Mouse (Mus musculus) ovary, adult 18-20 months (tissue): ENCODE measurements around the gene Cysltr1.

ENCODE experiments used
- DNase-seq: peaks from one replicate; pipeline ENCODE4 v3.0.0; 2022; ENCODE audit warnings: low spot score, mixed read lengths

The Cysltr1 gene

DNA sequence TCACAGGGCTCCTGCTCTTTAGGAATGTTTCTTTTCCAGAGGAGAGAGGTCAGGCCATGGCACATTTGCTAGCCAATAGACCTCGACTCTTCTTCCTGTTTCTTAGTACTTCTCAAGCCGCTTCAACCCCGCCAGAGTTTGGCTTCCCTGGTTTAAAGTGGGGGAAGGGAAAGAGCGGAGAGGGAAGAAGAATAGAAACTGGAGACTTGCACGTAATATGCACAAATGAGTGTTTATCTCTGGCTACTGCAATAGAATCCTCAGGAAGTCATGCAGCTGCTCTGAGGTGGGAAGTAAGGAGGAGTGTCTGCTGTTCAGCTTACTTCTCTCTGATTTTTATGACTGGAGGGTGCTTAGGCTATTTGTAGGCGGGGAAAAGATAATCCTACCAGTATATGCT lies at the start of gene Cysltr1:
Gene Cysltr1 (minus strand): TSS at position 294 of the 400 bp plus-strand sequence.
- DNase-seq = no peak

DNA sequence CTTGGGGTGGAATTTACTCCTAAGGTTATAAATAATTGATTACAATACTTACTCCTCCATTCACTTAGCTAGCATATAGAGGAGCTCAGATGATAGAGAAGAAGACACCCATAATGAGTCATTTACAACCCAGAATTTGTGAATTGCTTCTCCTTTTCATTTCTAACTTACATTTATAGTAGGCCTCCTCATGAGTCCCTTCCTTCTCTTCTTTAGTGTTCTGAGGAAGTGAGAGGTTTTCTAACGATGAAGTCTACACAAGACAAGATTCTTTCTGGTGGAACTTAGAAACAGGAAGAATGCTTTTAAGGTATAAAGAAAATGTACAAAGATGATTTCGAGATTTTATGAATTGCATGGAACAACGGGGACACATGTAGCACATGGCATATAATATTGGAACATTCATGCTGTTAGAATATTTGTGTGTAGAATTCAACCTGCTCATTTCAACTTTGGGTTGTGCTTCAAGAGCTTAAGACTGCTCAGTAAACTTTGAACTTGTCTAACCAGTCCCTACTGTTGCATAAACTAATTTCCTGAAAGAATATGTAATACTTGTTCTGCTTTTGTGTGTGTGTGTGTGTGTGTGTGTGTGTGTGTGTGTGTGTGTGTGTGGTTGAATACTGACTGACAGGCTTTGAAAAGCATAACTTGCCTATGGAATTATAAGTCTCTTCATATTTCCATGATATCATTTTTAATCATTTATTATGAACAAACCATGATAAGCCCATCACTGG lies 31.5 kb upstream of the Cysltr1 start:
- DNase-seq = no peak

GRCm38 (mm10) chrX:106633543-106633942 lies 30.1 kb upstream of the Cysltr1 start:
- no peak for DNase-seq

- no peak for DNase-seq
Measured at GRCm38 (mm10) chrX:106628514-106628913, 25.0 kb upstream of the Cysltr1 start.

DNA sequence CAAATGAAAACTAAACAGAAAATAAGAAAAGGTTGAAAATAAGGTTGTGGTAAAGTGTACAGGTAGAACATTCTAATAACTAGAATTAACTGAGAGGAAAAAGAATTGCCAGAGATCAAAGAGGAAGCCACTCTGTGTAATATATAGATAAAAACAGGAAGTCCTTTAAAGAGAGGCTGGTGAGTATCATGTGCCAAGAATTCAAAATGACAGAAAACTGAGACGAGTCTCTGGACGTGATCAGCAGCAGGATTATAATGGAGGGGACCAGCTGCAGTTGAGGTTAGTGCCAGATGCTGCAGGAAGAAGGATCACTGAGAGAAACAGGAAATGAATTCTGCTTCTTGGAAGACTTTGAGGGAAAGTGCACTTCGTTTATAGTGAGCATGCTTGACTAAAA lies 20.2 kb upstream of the Cysltr1 start:
- DNase-seq = no peak

DNA sequence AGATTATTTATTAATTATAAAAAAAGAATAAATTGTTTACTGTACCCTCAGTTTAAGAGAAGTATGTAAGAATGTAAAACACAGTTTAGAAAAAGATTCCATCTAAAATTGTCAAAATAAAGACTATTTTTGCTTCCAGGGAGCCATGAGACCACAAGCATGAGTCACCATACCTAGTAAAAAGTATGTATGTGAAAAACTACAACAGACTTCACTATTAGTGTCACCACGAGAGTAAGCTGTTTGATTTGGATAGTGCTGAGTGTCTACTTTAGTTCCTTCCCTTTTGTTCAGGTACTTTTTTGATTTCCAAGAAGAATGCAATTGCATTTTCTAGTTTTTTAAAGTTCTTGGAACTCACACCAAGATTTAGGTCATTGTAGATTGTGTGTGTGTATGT lies 19.0 kb upstream of the Cysltr1 start:
- DNase-seq = no peak

DNA sequence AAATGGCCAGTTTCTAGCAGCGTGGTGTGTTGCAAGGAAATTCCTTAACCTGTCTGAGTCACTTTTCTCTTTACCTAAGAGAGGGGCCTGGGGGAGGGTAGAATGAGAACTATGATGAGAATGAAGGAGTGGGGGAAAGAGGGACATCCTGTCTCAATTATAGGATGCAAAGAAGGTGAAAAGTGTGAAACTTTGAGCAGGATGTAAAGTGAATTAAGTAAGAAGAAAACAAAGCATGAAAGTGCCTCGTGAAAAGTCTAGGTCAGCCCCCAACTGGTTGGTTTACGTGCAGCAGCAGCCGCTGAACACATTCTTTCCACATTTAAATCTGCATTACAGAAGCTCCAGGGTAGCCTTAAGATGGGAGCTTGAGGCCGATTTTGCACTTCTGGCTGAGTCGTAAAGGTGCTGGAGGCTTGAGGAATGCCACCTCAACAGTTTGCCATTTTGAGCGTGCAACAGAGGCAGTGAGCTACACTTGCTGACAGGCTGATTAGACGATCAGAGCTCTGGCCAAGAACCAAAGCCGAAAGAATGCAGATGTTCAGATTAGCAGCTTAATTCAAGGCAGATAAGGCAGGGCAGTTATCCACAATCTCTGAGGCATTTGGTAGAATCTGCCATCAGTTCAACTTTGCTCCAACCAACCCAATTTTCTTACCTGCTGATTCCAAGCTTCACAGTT lies 763 bp downstream of the Cysltr1 start:
- no peak for DNase-seq

- no peak for DNase-seq
Measured at GRCm38 (mm10) chrX:106595904-106596303, 7.6 kb downstream of the Cysltr1 start.

- no peak for DNase-seq
Measured at GRCm38 (mm10) chrX:106593914-106594313, 9.6 kb downstream of the Cysltr1 start.

- DNase-seq = no peak
Measured at GRCm38 (mm10) chrX:106582886-106583285, 20.6 kb downstream of the Cysltr1 start, which contains the start of gene Gm5127. TSS of gene Gm5127 (plus strand) at chrX:106583186.

GRCm38 (mm10) chrX:106582197-106582596 lies 21.3 kb downstream of the Cysltr1 start:
- DNase-seq = no peak

GRCm38 (mm10) chrX:106580410-106580809 lies 23.1 kb downstream of the Cysltr1 start:
- no peak for DNase-seq

GRCm38 (mm10) chrX:106578966-106579365 lies 24.5 kb downstream of the Cysltr1 start:
- no peak for DNase-seq

DNA sequence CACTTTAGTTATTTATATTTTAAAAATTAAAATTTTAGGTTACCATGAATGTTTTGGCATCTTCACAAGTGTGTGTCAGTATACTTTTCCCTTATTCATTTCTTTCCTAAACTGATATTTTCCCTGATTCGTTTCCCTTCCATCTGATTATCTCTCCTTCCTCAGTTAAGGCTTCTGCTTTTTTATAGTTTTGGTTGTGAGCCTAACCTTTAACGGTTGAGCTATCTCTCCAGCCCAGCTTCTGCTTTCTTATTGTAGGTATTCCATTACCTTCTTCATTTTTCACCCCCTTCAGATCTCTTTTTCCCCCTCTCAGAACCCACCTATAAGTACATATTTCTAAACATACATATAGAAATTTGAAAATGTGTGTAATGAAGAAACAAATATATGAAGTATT lies 48.0 kb downstream of the Cysltr1 start:
- no peak for DNase-seq

GRCm38 (mm10) chrX:106536359-106536758 lies 67.1 kb downstream of the Cysltr1 start:
- no peak for DNase-seq
